Mouse (Mus musculus): ENCODE measurements around the gene Psmd3.
"Not testable (repeated sequence)": the region's sequence is repeated elsewhere in the genome, so short reads cannot be mapped to it uniquely, and the experiment has no call there.

Gene Psmd3

GRCm38 (mm10) chr11:98717904-98718303 lies 35.5 kb downstream of the Psmd3 start:
- DNase-seq (ENCODE audit: low read depth, low spot score), result peak; percentile 72

- DNase-seq (ENCODE audit: low read depth, low spot score), result no peak
These were observed 38.4 kb downstream of the Psmd3 start for GRCm38 (mm10) chr11:98720756-98721155.

GRCm38 (mm10) chr11:98721458-98722226 lies 39.3 kb downstream of the Psmd3 start:
- peak; percentile 37 for DNase-seq (ENCODE audit: low read depth, low spot score)

GRCm38 (mm10) chr11:98723098-98723497 lies 40.7 kb downstream of the Psmd3 start:
- DNase-seq (ENCODE audit: low read depth, low spot score), result no peak

- no peak for DNase-seq (ENCODE audit: low read depth, low spot score)
These were observed 43.7 kb downstream of the Psmd3 start for GRCm38 (mm10) chr11:98725926-98726506.

GRCm38 (mm10) chr11:98729119-98729588 lies 46.8 kb downstream of the Psmd3 start, which contains the start of gene Med24:
Gene Med24 (minus strand): TSS chr11:98729435.
- peak; percentile 89 for DNase-seq (ENCODE audit: low read depth, low spot score)

GRCm38 (mm10) chr11:98730727-98731126 lies 48.4 kb downstream of the Psmd3 start:
- no peak for DNase-seq (ENCODE audit: low read depth, low spot score)

- no peak for DNase-seq (ENCODE audit: low read depth, low spot score)
These were observed 48.8 kb downstream of the Psmd3 start for GRCm38 (mm10) chr11:98731134-98731533.

- no peak for DNase-seq (ENCODE audit: low read depth, low spot score)
These were observed 51.7 kb downstream of the Psmd3 start for GRCm38 (mm10) chr11:98734020-98734419.

GRCm38 (mm10) chr11:98735111-98735510 lies 52.8 kb downstream of the Psmd3 start:
- DNase-seq (ENCODE audit: low read depth, low spot score), result no peak

GRCm38 (mm10) chr11:98736176-98736575 lies 53.8 kb downstream of the Psmd3 start:
- DNase-seq (ENCODE audit: low read depth, low spot score), result no peak

GRCm38 (mm10) chr11:98737220-98737619 lies 54.9 kb downstream of the Psmd3 start:
- not testable (repeated sequence) for DNase-seq (ENCODE audit: low read depth, low spot score)

GRCm38 (mm10) chr11:98738428-98738911 lies 56.1 kb downstream of the Psmd3 start:
- no peak for DNase-seq (ENCODE audit: low read depth, low spot score)

GRCm38 (mm10) chr11:98738925-98739324 lies 56.6 kb downstream of the Psmd3 start:
- DNase-seq (ENCODE audit: low read depth, low spot score), result no peak

- DNase-seq (ENCODE audit: low read depth, low spot score), result no peak
These were observed 57.7 kb downstream of the Psmd3 start for GRCm38 (mm10) chr11:98740026-98740392.

GRCm38 (mm10) chr11:98740393-98741050 lies 58.2 kb downstream of the Psmd3 start, which contains the start of gene Thra:
Gene Thra (plus strand): TSS chr11:98740638.
- DNase-seq (ENCODE audit: low read depth, low spot score), result no peak

GRCm38 (mm10) chr11:98741051-98741620 lies 58.8 kb downstream of the Psmd3 start:
- DNase-seq (ENCODE audit: low read depth, low spot score), result no peak

GRCm38 (mm10) chr11:98741622-98742396 lies 59.5 kb downstream of the Psmd3 start:
- peak; percentile 72 for DNase-seq (ENCODE audit: low read depth, low spot score)

- no peak for DNase-seq (ENCODE audit: low read depth, low spot score)
These were observed 60.3 kb downstream of the Psmd3 start for GRCm38 (mm10) chr11:98742397-98743291.

Data from mesoderm, embryonic 11.5 days (tissue).